Mouse (Mus musculus): Measurements from ENCODE around the gene Sept8. TPM values are rescaled to one million over a fixed set of nuclear protein-coding genes. Genes with fewer than 3 reads are reported as not detected.

The Sept8 gene
- polyA plus RNA-seq, 1 experiment from 2014 or later = 55.7 TPM

GRCm38 (mm10) chr11:53516775-53517627 is 2.1 kb upstream of the Sept8 start:
- H3K27me3 ChIP-seq = no peaks in the 10 kb centered on the region
- ATAC-seq (no peak), DNase-seq (ENCODE audit: low read depth, low spot score) (no peak)
- ChIA-PET POLR2A (no interaction called here), CTCF (no interaction called here)
- no peak for TF ChIP-seq CTCF (IDR thresholded peaks at IDR 0.05)
- in situ Hi-C loops (cut with MboI; ENCODE audit: low pct_unique_long_range_greater_than_20kb) = no loop called here

GRCm38 (mm10) chr11:53518759-53519158 is 298 bp upstream of the Sept8 start:
- ATAC-seq (no peak), DNase-seq (ENCODE audit: low read depth, low spot score) (no peak)
- ChIA-PET CTCF (no interaction called here), POLR2A (interaction anchor here (1.0 kb wide), 1 partner anchor 10 kb away, joined by 3 read pairs; no protein-coding TSS in a partner anchor)
- no peak for TF ChIP-seq CTCF (IDR thresholded peaks at IDR 0.05)
- in situ Hi-C loops (cut with MboI; ENCODE audit: low pct_unique_long_range_greater_than_20kb) = no loop called here
- H3K27me3 ChIP-seq = no peaks in the 10 kb centered on the region

- no peak for TF ChIP-seq CTCF (IDR thresholded peaks at IDR 0.05)
- H3K27me3 ChIP-seq = no peaks in the 10 kb centered on the region
- CTCF ChIA-PET = interaction anchor here (1.3 kb wide), 1 partner anchor 17 kb away, joined by 3 read pairs; no protein-coding TSS in a partner anchor
- DNase-seq (ENCODE audit: low read depth, low spot score) = no peak
- POLR2A ChIA-PET = interaction anchor here (1.2 kb wide), 1 partner anchor 13 kb away, joined by 3 read pairs; no protein-coding TSS in a partner anchor
- peak; percentile 53 for ATAC-seq
- in situ Hi-C loops (cut with MboI; ENCODE audit: low pct_unique_long_range_greater_than_20kb) = no loop called here
Observed at GRCm38 (mm10) chr11:53520122-53520978, 1.3 kb downstream of the Sept8 start.

- POLR2A ChIA-PET = no interaction called here
- DNase-seq (ENCODE audit: low read depth, low spot score) (no peak), ATAC-seq (no peak)
- TF ChIP-seq CTCF (IDR thresholded peaks at IDR 0.05) = no peak
- CTCF ChIA-PET = interaction anchor here (1.3 kb wide), 1 partner anchor 16 kb away, joined by 3 read pairs; no protein-coding TSS in a partner anchor
- H3K27me3 ChIP-seq = no peaks in the 10 kb centered on the region
- in situ Hi-C loops (cut with MboI; ENCODE audit: low pct_unique_long_range_greater_than_20kb) = no loop called here
Observed at GRCm38 (mm10) chr11:53521120-53521820, 2.2 kb downstream of the Sept8 start.

- POLR2A ChIA-PET = no interaction called here
Observed at GRCm38 (mm10) chr11:53521821-53522131, 2.7 kb downstream of the Sept8 start.

GRCm38 (mm10) chr11:53522362-53522761 is 3.3 kb downstream of the Sept8 start:
- in situ Hi-C loops (cut with MboI; ENCODE audit: low pct_unique_long_range_greater_than_20kb) = no loop called here
- ATAC-seq (no peak), DNase-seq (ENCODE audit: low read depth, low spot score) (no peak)
- ChIA-PET CTCF (no interaction called here), POLR2A (interaction anchor here (1.1 kb wide), 1 partner anchor 18 kb away, joined by 3 read pairs; no protein-coding TSS in a partner anchor)
- no peak for TF ChIP-seq CTCF (IDR thresholded peaks at IDR 0.05)
- H3K27me3 ChIP-seq = no peaks in the 10 kb centered on the region

More at GRCm38 (mm10) chr11:53521821-53522131, 2.7 kb downstream of the Sept8 start:
- CTCF ChIA-PET = interaction anchor here (1.3 kb wide), 1 partner anchor 15 kb away, joined by 3 read pairs; no protein-coding TSS in a partner anchor
- no peaks in the 10 kb centered on the region for H3K27me3 ChIP-seq
- in situ Hi-C loops (cut with MboI; ENCODE audit: low pct_unique_long_range_greater_than_20kb) = no loop called here
- no peak for ATAC-seq
- TF ChIP-seq CTCF (IDR thresholded peaks at IDR 0.05) = no peak
- DNase-seq (ENCODE audit: low read depth, low spot score) = no peak

- DNase-seq (ENCODE audit: low read depth, low spot score) = no peak
- H3K27me3 ChIP-seq = no peaks in the 10 kb centered on the region
- in situ Hi-C loops (cut with MboI; ENCODE audit: low pct_unique_long_range_greater_than_20kb) = no loop called here
- POLR2A ChIA-PET = interaction anchor here (1.1 kb wide), 1 partner anchor 19 kb away, joined by 3 read pairs; no protein-coding TSS in a partner anchor
- TF ChIP-seq CTCF (IDR thresholded peaks at IDR 0.05) = no peak
- ATAC-seq = no peak
- CTCF ChIA-PET = no interaction called here
Observed at GRCm38 (mm10) chr11:53522930-53523329, 3.9 kb downstream of the Sept8 start.

- no peak for TF ChIP-seq CTCF (IDR thresholded peaks at IDR 0.05)
Observed at GRCm38 (mm10) chr11:53523545-53524405, 4.7 kb downstream of the Sept8 start.

GRCm38 (mm10) chr11:53524905-53525304 is 5.8 kb downstream of the Sept8 start:
- TF ChIP-seq CTCF (IDR thresholded peaks at IDR 0.05) = no peak
- in situ Hi-C loops (cut with MboI; ENCODE audit: low pct_unique_long_range_greater_than_20kb) = no loop called here
- DNase-seq (ENCODE audit: low read depth, low spot score) = no peak
- ChIA-PET CTCF (interaction anchor here (1.4 kb wide), 1 partner anchor 17 kb away, joined by 3 read pairs; no protein-coding TSS in a partner anchor), POLR2A (interaction anchor here (0.6 kb wide), 1 partner anchor 219 kb away, joined by 5 read pairs; no protein-coding TSS in a partner anchor)
- ATAC-seq = no peak
- H3K27me3 ChIP-seq = no peaks in the 10 kb centered on the region

More at GRCm38 (mm10) chr11:53523545-53524405, 4.7 kb downstream of the Sept8 start:
- DNase-seq (ENCODE audit: low read depth, low spot score) (no peak), ATAC-seq (no peak)
- in situ Hi-C loops (cut with MboI; ENCODE audit: low pct_unique_long_range_greater_than_20kb) = no loop called here
- POLR2A ChIA-PET = interaction anchor here (1.1 kb wide), 1 partner anchor 19 kb away, joined by 3 read pairs; no protein-coding TSS in a partner anchor
- CTCF ChIA-PET = interaction anchor here (1.4 kb wide), 1 partner anchor 16 kb away, joined by 3 read pairs; no protein-coding TSS in a partner anchor
- H3K27me3 ChIP-seq = no peaks in the 10 kb centered on the region
